Comparison of ENCODE assay signal across 9 mouse cellular contexts in genomic region chr10:8795336-8795735, GRCm38 (mm10).
DNase-seq lines count a peak whose midpoint lies in the region; ATAC-seq and TF ChIP-seq lines count a peak whose summit lies in the region.
"Had no signal": no experiment of that assay in that cellular context is flagged by ENCODE, and none has a peak within 500 bp of the region (broad histone marks: within the 10 kb centered on the region; RNA-seq: fewer than 3 reads in every experiment).

No protein-coding gene starts in this region.

- no peak overlapping the region for H3K9ac ChIP-seq in ES-Bruce4 (ENCODE audit: low read depth, poor library complexity, severe bottlenecking)
- no peak overlapping the region for H3K9ac ChIP-seq in hindbrain, embryonic 11.5 days (ENCODE audit: low read depth, low read length)
- H3K9ac ChIP-seq: stomach, embryonic 15.5 days had no signal

- H3K36me3 ChIP-seq in ES-Bruce4 (ENCODE audit: control insufficient read depth, insufficient read depth, low read length, poor library complexity, severe bottlenecking): no peaks in the 10 kb centered on the region
- peaks cover 2% of the 10 kb centered on the region; the same call in 1 of the 2 replicates for H3K36me3 ChIP-seq in hindbrain, embryonic 11.5 days (ENCODE audit: control insufficient read depth, insufficient read depth, low read length)
- H3K36me3 ChIP-seq: stomach, embryonic 15.5 days had no signal

- no peaks in the 10 kb centered on the region for H3K4me1 ChIP-seq in ES-Bruce4 (ENCODE audit: control insufficient read depth, insufficient read depth, low read length)
- no peaks in the 10 kb centered on the region for H3K4me1 ChIP-seq in hindbrain, embryonic 11.5 days (replicated peaks; ENCODE audit: control insufficient read depth, insufficient read depth, low read length)
- H3K4me1 ChIP-seq: stomach, embryonic 15.5 days had no signal

- no peak overlapping the region for H3K4me2 ChIP-seq in hindbrain, embryonic 11.5 days (replicated peaks; ENCODE audit: low read depth, low read length)
- H3K4me2 ChIP-seq: stomach, embryonic 15.5 days had no signal

- no peak overlapping the region for H3K27ac ChIP-seq in ES-Bruce4 (ENCODE audit: insufficient read depth, low read length)
- no peak overlapping the region for H3K27ac ChIP-seq in hindbrain, embryonic 11.5 days (ENCODE audit: low read depth, low read length)
- H3K27ac ChIP-seq: stomach, embryonic 15.5 days had no signal

- H3K4me3 ChIP-seq in ES-Bruce4 (ENCODE audit: low read depth, low read length): no peak overlapping the region
- H3K4me3 ChIP-seq in hindbrain, embryonic 11.5 days (ENCODE audit: low read depth, low read length): no peak overlapping the region
- H3K4me3 ChIP-seq: stomach, embryonic 15.5 days had no signal

- WGBS in hindbrain, embryonic 11.5 days: 46% methylated on average over 7 of the region's 7 CpGs

- no peak for TF ChIP-seq EP300 in ES-Bruce4 (IDR thresholded peaks at IDR 0.05; ENCODE audit: insufficient read depth, low read depth, low read length)

- TF ChIP-seq POLR2A in ES-Bruce4 (IDR thresholded peaks at IDR 0.05; ENCODE audit: insufficient read depth, low read length): no peak

- DNase-seq in adrenal gland, postnatal 10 days: peak; percentile 88
- DNase-seq in embryo, embryonic 9.5 days (ENCODE audit: extremely low spot score): peak; percentile 54
- peak; percentile 85 for DNase-seq in hindbrain, embryonic 11.5 days (ENCODE audit: low spot score)
- DNase-seq in layer of hippocampus, postnatal 36 days: peak; percentile 54 to 65
- peak; percentile 83 to 84 for DNase-seq in right cerebral cortex, adult 2 months (ENCODE audit: low spot score in 2 of 2)
- no peak for DNase-seq in T-cell, adult 2 months (ENCODE audit: low spot score)

- ATAC-seq in hindbrain, embryonic 11.5 days (ENCODE audit: low FRiP score): peak; percentile 54; the same call in 1 of the 2 replicates
- peak; percentile 86 for ATAC-seq in megakaryocyte, adult 5-6 weeks (ENCODE audit: poor library complexity, severe bottlenecking)

- H3K27me3 ChIP-seq in ES-Bruce4 (ENCODE audit: control insufficient read depth, insufficient read depth, low read length, poor library complexity, severe bottlenecking): no peaks in the 10 kb centered on the region
- no peaks in the 10 kb centered on the region for H3K27me3 ChIP-seq in hindbrain, embryonic 11.5 days (ENCODE audit: control insufficient read depth, insufficient read depth, low read length)
- H3K27me3 ChIP-seq: stomach, embryonic 15.5 days had no signal

- peak; percentile 89 for TF ChIP-seq CTCF in ES-Bruce4 (IDR thresholded peaks at IDR 0.05; ENCODE audit: low read depth, low read length)

- H3K9me3 ChIP-seq in ES-Bruce4 (replicated peaks; ENCODE audit: control insufficient read depth, insufficient read depth, low read length, poor library complexity, severe bottlenecking): no peaks in the 10 kb centered on the region
- H3K9me3 ChIP-seq in hindbrain, embryonic 11.5 days (ENCODE audit: control insufficient read depth, low read length): no peaks in the 10 kb centered on the region
- H3K9me3 ChIP-seq: stomach, embryonic 15.5 days had no signal
